Mouse (Mus musculus) heart, adult 2 months (tissue): Measurements from ENCODE around the gene Gm49711. TPM values are rescaled to one million over a fixed set of nuclear protein-coding genes. Genes with fewer than 3 reads are reported as not detected.

Experiments
- DNase-seq, 2 experiments: peaks; one replicate each; pipeline ENCODE4 v3.0.0; 2021
- H3K27ac ChIP-seq: fragments of 200-600 bp; 2 replicates; pipeline ENCODE4 v1.8.1; 2022
- H3K27me3 ChIP-seq: fragments of 200-500 bp; 2 replicates; pipeline ENCODE4 v1.6.1; 2012; ENCODE audit warnings: mild to moderate bottlenecking, low read length, inconsistent platforms, mixed read lengths; ENCODE audit not compliant: control insufficient read depth, insufficient read depth
- H3K36me3 ChIP-seq: fragments of 200-500 bp; 2 replicates; pipeline ENCODE4 v1.6.1; 2012; ENCODE audit warnings: low read length, inconsistent platforms; ENCODE audit not compliant: control insufficient read depth, insufficient read depth
- H3K4me1 ChIP-seq: fragments of 200-500 bp; 2 replicates; pipeline ENCODE4 v1.6.1; 2011; ENCODE audit warnings: low read length; ENCODE audit not compliant: control insufficient read depth, insufficient read depth
- H3K4me3 ChIP-seq: fragments of 200-600 bp; 2 replicates; pipeline ENCODE4 v1.8.1; 2022
- H3K79me2 ChIP-seq: fragments of 200-500 bp; replicated peaks from 2 replicates; pipeline ENCODE4 v1.6.1; 2012; ENCODE audit warnings: mild to moderate bottlenecking, inconsistent platforms, low read length, moderate library complexity, mixed read lengths; ENCODE audit not compliant: control insufficient read depth, insufficient read depth
- H3K9ac ChIP-seq: fragments of 200-500 bp; 2 replicates; pipeline ENCODE4 v1.6.1; 2012; ENCODE audit warnings: low read depth, mild to moderate bottlenecking, control low read depth, inconsistent platforms, low read length, mixed read lengths
- CTCF ChIP-seq: fragments of 200-600 bp; IDR thresholded peaks from 2 replicates; pipeline ENCODE4 v1.8.1; 2022; ENCODE audit warnings: antibody characterized with exemption, mild to moderate bottlenecking, moderate library complexity
- EP300 ChIP-seq: fragments of 200-500 bp; IDR thresholded peaks from 2 replicates; pipeline ENCODE4 v1.6.1; 2011; ENCODE audit warnings: low read depth, low read length, control low read depth; ENCODE audit not compliant: insufficient read depth
- POLR2A ChIP-seq: fragments of 200-500 bp; IDR thresholded peaks from 2 replicates; pipeline ENCODE4 v1.6.1; 2011; ENCODE audit warnings: mild to moderate bottlenecking, low read depth, low read length, control low read depth; ENCODE audit not compliant: insufficient read depth
- whole genome bisulfite sequencing: fragments of 180-500 bp; shearing (Covaris S2); methylation state at CpG from one replicate; pipeline ENCODE4 v1.1.7; 2018; 5-methylcytosine and 5-hydroxymethylcytosine counted together
- intact Hi-C: fragments of 180-260 bp; cut with DNase I; formaldehyde crosslinking; loops from one replicate; pipeline ENCODE4 v1.15.1; 2025
- long read RNA-seq: library from polyadenylated mRNA; stranded (forward); transcript quantifications from one replicate; pipeline ENCODE4 v2.0.0, GENCODE M21; 2021
- polyA plus RNA-seq: library from polyadenylated mRNA; depleted of rRNA; stranded (reverse); fragments of >200 nt; gene quantifications from 2 replicates; pipeline ENCODE4 v1.2.3, GENCODE M21; 2012; rRNA removed
- total RNA-seq, 2 experiments: library from RNA; stranded (reverse); gene quantifications; 2 replicates each; pipeline ENCODE4 v1.2.3; 2021

The Gm49711 gene
- total RNA-seq = not detected
- polyA plus RNA-seq = not detected in 2 replicates
- long read RNA-seq = 0 reads

DNA sequence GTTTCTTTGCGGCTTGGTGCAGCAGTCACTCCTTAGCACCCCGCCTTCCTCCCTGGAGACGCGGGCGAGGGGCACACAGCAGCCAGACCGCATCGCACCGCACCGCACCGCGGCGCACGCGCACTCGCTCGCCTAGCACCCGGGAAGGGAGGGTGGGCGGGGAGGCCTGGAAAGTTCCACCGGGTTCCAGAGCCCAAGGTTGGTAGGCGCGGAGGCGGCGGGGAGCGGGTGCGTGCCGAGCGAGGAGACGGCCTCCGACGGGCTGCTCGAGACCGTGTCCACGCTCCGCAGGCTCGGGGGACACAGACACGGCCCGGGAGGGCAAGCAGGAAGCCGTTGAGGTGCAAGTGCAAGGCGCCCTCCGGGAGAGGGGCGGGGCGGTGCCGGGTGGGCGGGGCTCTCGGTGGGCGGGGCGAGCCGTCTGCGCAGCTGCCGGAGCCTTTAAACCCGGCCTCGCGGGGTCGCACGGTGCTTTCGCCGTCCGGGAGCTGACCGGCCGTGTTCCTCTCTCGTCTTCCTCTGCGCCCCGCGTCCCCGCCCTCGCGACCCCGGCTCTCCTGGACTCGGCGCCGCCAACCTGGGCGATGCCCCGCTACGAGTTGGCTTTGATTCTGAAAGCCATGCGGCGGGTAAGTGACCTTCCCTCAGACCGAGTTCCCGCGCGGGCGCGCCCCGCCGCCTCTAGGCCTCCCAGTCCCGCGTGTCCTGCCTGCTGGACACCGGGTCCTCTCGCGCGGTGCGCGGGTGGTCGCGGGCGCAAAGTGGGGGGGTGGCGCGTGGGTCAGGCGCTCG, at the start of gene Gm49711, which contains the start of the genes Mrps6 and Slc5a3:
Gene Gm49711, plus strand, starts transcription at position 465 of the 792 bp plus-strand sequence.
Gene Mrps6, plus strand, starts transcription at position 419 of the 792 bp plus-strand sequence.
Gene Slc5a3, plus strand, starts transcription at position 471 of the 792 bp plus-strand sequence.
- WGBS = under 1% methylated on average over 94 of the region's 99 CpGs

DNA sequence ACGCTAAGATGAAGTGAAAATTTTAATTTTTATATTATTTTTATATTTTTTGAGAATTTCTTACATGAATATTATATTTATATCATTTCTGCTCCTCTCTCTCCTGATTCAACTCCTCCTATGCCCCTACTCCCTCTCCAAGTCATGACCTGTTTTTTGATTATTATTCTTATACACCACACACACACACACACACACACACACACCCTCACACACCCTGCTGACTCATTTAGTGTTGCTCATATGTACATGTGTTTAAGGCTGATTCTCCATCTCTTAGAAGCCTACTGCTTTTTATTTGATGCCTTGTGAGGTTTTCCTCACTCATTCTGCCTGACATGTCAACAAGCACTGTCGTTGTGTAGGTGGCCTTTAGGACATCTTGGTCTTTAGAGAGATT, 48.5 kb upstream of the Gm49711 start:
- Histone ChIP-seq H3K36me3 (no peaks in the 10 kb centered on the region), H3K4me3 (no peak overlapping the region), H3K27me3 (no peaks in the 10 kb centered on the region), H3K79me2 (no peaks in the 10 kb centered on the region), H3K9ac (no peak overlapping the region), H3K4me1 (no peaks in the 10 kb centered on the region), H3K27ac (no peak overlapping the region)
- no peak for DNase-seq
- 92% methylated on average over 2 of the region's 2 CpGs for WGBS
- intact Hi-C loops = no loop called here
- TF ChIP-seq CTCF (no peak), EP300 (no peak), POLR2A (no peak)

More for the DNA sequence above, at the start of gene Gm49711, which contains the start of the genes Mrps6 and Slc5a3:
- TF ChIP-seq EP300 (peak; percentile 6; the same call in 1 of the 2 replicates), POLR2A (peak; percentile 90), CTCF (peak; percentile 46)
- no peaks in the 10 kb centered on the region; the same call in 1 of the 2 replicates for H3K79me2 ChIP-seq
- intact Hi-C loops = loop anchor here (2.0 to 5.0 kb wide), 3 partner anchors 41 to 229 kb away; no protein-coding TSS in a partner anchor
- H3K9ac ChIP-seq = peak within 1 kb of the TSS; percentile 100
- peak; percentile 92 to 93 for DNase-seq
- no peaks in the 10 kb centered on the region for H3K27me3 ChIP-seq
- peak within 1 kb of the TSS; percentile 93 for H3K4me3 ChIP-seq
- peak within 1 kb of the TSS; percentile 96 for H3K27ac ChIP-seq
- H3K4me1 ChIP-seq = peaks cover 2% of the 10 kb centered on the region
- H3K36me3 ChIP-seq = peaks cover 4% of the 10 kb centered on the region; the same call in 1 of the 2 replicates

DNA sequence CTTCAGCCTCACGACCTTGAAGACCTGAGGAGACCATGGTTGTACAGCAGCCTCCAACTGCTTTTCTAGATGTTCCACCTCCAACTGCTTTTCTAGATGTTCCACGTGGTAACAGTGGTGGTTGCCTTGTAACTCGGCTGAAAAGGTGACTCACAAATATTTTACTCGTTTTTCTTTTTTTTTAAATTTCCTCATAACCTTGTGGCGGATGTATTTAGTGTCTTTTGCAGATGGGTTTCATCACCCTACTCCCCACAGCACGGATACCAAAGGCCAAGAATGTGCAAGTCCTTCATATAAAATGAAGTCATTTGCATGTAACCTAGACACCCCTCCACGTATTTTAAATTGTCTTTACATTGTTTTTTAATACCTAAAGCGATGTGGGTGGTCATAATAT, 41.3 kb upstream of the Gm49711 start:
- Histone ChIP-seq H3K27ac (no peak overlapping the region), H3K4me3 (no peak overlapping the region), H3K27me3 (no peaks in the 10 kb centered on the region), H3K4me1 (0 out of 2 replicates have a peak, but pooled peaks cover 3% of the 10 kb centered on the region), H3K36me3 (no peaks in the 10 kb centered on the region), H3K79me2 (no peaks in the 10 kb centered on the region), H3K9ac (no peak overlapping the region)
- intact Hi-C loops = loop anchor here (5.0 kb wide), 1 partner anchor 41 kb away; the partner anchor contains the start of genes Gm49711, Mrps6 and Slc5a3
- 73% methylated on average over 8 of the region's 8 CpGs for whole genome bisulfite sequencing
- no peak for TF ChIP-seq CTCF
- TF ChIP-seq EP300 = no peak
- TF ChIP-seq POLR2A = no peak
- no peak for DNase-seq

DNA sequence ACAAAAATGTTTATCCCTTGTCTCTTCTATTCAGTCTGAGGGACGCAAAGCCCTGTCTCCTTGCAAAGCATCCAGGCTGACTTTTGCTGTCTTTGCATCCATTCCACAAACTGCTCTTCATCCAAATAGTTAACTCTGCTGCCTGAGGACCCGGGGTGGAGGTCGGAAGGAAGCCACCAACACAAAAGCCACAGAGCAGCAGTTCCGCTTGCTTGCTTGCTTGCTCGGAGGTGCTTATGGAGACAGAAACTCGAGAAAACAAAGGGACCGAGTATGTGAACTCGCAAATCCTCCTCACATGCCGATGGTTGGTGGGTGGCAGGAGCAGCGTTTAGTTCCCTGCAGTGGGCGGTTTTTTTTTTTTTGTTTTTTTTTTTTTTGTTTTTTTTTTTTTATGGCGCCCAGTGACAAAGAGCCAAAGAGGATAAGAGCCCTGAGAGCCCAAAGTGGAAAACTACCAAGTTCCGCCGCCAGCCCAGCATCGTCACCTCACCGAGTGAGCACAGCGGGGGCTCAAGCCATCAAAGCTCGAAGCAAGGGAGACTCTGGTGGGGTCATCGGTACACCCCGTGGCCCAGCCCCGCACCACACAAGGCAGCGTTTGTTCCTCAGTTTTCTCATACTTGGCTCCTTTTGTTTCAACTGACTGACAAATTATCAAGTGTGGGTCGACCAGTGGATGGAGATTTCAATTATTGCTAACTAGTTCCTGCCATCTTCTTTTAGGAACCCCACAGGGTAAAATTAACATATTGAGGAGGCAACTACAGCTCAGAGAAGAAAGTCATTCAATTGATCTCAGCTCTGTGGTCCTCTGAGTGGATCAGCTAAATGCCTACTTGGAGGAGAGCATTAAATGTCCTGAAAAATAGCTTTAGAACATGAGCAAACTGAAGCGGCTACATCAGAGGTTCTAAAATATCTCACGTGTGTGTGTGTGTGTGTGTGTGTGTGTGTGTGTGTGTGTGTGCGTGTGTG, 38.7 kb upstream of the Gm49711 start:
- intact Hi-C loops = loop anchor here (5.0 kb wide), 1 partner anchor 38 kb away; the partner anchor contains the start of genes Gm49711, Mrps6 and Slc5a3
- WGBS = 7% methylated on average over 26 of the region's 26 CpGs

DNA sequence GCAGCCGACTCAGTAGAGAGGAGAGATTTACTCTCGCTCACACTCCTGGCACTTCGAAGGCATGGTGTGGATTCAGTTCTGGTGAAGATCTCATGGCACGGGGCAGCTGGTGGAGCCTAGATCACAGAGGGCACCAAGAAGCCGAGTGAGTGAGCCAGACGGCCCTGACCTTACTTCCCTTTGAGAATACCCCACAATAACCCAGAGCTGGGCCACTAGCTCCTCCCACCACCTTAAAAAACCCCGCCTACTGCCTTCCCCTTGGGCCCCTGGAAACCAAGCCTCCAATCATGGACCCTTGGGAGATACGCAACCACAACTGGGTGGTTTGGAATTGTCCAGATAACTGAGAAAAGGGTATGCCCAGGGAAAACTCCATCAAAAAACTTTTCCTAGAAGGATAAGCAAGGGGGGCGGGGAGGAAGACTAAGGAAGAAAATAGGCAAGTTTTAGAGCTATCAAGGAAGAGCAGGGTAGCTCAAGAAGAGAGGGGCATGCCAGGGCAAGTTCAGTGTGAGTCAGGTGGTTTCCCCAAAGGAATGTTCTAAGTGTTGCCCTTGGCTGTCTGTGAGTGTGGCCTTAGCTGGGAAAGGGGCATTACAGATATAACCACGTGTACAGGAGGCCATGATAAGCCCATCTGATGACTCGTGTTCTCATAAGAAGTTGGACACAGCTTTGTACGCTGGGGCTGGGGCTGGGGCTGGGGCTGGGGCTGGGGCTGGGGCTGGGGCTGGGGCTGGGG, 36.3 kb upstream of the Gm49711 start:
- DNase-seq = no peak

More for the DNA sequence above, 38.7 kb upstream of the Gm49711 start:
- Histone ChIP-seq H3K79me2 (no peaks in the 10 kb centered on the region), H3K4me1 (peaks cover 4% of the 10 kb centered on the region), H3K27ac (peak overlapping the region; percentile 76), H3K27me3 (no peaks in the 10 kb centered on the region), H3K4me3 (peak overlapping the region; percentile 53), H3K36me3 (no peaks in the 10 kb centered on the region), H3K9ac (peak overlapping the region; percentile 73)
- peak; percentile 19 for TF ChIP-seq CTCF
- TF ChIP-seq EP300 = no peak
- peak; percentile 44; the same call in 1 of the 2 replicates for TF ChIP-seq POLR2A
- peak; percentile 51 to 55 for DNase-seq

More for the DNA sequence above, 36.3 kb upstream of the Gm49711 start:
- Histone ChIP-seq H3K36me3 (no peaks in the 10 kb centered on the region), H3K27me3 (no peaks in the 10 kb centered on the region), H3K9ac (no peak overlapping the region), H3K4me3 (no peak overlapping the region), H3K79me2 (no peaks in the 10 kb centered on the region), H3K4me1 (peaks cover 4% of the 10 kb centered on the region), H3K27ac (no peak overlapping the region)
- intact Hi-C loops = no loop called here
- 78% methylated on average over 12 of the region's 12 CpGs for WGBS
- no peak for TF ChIP-seq EP300
- no peak for TF ChIP-seq CTCF
- no peak for TF ChIP-seq POLR2A
